Mouse (Mus musculus) heart, embryonic 14.5 days (tissue): Measurements from ENCODE around the gene Eif3d. TPM values are rescaled to one million over a fixed set of nuclear protein-coding genes. Genes with fewer than 3 reads are reported as not detected.

Source experiments
- ATAC-seq: fragments of 200-750 bp; cut with Nextera tagmentation; 2 replicates; pipeline ENCODE4 v1.8.0; 2017; ENCODE audit warnings: low read depth, moderate TSS enrichment; ENCODE audit not compliant: insufficient number of reproducible peaks, insufficient read depth, low FRiP score
- H3K27ac ChIP-seq, 2 experiments: fragments of 200-500 bp in 1 of 2; fragments of 300-500 bp in 1 of 2; sonication (generic) in 1 of 2; replicated peaks in 1 of 2; 2 replicates each; pipeline ENCODE4 v1.5.1; 2012 to 2014; ENCODE audit warnings: low read depth in 2 of 2, low read length in 2 of 2, control low read depth in 1 of 2, mild to moderate bottlenecking in 1 of 2, mixed read lengths in 1 of 2; ENCODE audit not compliant: control insufficient read depth in 1 of 2, insufficient read depth in 1 of 2
- H3K27me3 ChIP-seq: fragments of 300-500 bp; sonication (generic); 2 replicates; pipeline ENCODE4 v1.6.1; 2014; ENCODE audit warnings: mild to moderate bottlenecking, low read length, control low read depth; ENCODE audit not compliant: control insufficient read depth, insufficient read depth
- H3K36me3 ChIP-seq: fragments of 300-500 bp; sonication (generic); 2 replicates; pipeline ENCODE4 v1.6.1; 2014; ENCODE audit warnings: mild to moderate bottlenecking, control low read depth, low read length, mixed read lengths; ENCODE audit not compliant: control insufficient read depth, insufficient read depth
- H3K4me1 ChIP-seq, 2 experiments: fragments of 200-500 bp in 1 of 2; fragments of 300-500 bp in 1 of 2; sonication (generic) in 1 of 2; 2 replicates each; pipeline ENCODE4 v1.6.1; 2012 to 2014; ENCODE audit warnings: low read length in 2 of 2, control low read depth in 1 of 2, mixed read lengths in 1 of 2; ENCODE audit not compliant: control insufficient read depth in 2 of 2, insufficient read depth in 2 of 2
- H3K4me2 ChIP-seq: fragments of 300-500 bp; sonication (generic); 2 replicates; pipeline ENCODE4 v1.6.1; 2014; ENCODE audit warnings: mild to moderate bottlenecking, low read length
- H3K4me3 ChIP-seq, 2 experiments: fragments of 200-500 bp in 1 of 2; fragments of 300-500 bp in 1 of 2; sonication (generic) in 1 of 2; 2 replicates each; pipeline ENCODE4 v1.5.1; 2012 to 2014; ENCODE audit warnings: low read length in 2 of 2, mild to moderate bottlenecking in 2 of 2, control low read depth in 1 of 2, low read depth in 1 of 2, moderate library complexity in 1 of 2; ENCODE audit not compliant: control insufficient read depth in 1 of 2, insufficient read depth in 1 of 2
- H3K9ac ChIP-seq: fragments of 300-500 bp; sonication (generic); 2 replicates; pipeline ENCODE4 v1.6.1; 2014; ENCODE audit warnings: mild to moderate bottlenecking, low read length
- H3K9me3 ChIP-seq: fragments of 300-500 bp; sonication (generic); 2 replicates; pipeline ENCODE4 v1.6.1; 2016; ENCODE audit warnings: low read length, control low read depth; ENCODE audit not compliant: control insufficient read depth
- WGBS: fragments of 180-500 bp; shearing (Covaris S2); extraction: QIAGEN DNeasy Blood & Tissue Kit; methylation state at CpG from one replicate; pipeline ENCODE4 v1.1.7; 2014; 5-methylcytosine and 5-hydroxymethylcytosine counted together
- polyA plus RNA-seq: library from polyadenylated mRNA; unstranded; fragments of >200 nt; fragmentation: Nextera tagmentation; extraction: Ambion mirVana; gene quantifications from 2 replicates; pipeline ENCODE4 v1.2.1, GENCODE M21; 2014

Gene Eif3d
- polyA plus RNA-seq, 1 experiment from 2014 or later, result 135 TPM

DNA sequence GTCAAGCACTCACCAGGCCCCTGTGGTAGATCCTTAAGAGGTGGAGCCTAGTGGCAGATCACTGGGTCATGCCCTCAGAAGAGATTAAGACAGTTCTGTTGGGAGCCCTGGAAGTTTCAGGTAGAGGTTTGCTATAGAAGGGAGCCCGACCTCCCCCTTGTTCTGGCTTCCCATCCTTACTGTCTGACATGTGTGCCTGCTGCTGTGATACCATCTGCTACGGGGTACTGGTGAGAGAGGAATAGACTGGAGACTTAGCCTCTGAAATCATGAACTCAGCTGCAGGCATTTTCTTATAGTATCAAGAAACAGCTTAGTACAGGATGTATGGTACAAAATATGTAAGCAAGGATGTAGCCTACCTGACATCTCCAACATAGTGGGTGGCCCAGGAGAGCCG is 17.7 kb downstream of the Eif3d start:
- no peak overlapping the region for H3K9ac ChIP-seq
- no peaks in the 10 kb centered on the region for H3K9me3 ChIP-seq
- WGBS, result 71% methylated on average over 3 of the region's 3 CpGs

GRCm38 (mm10) chr15:77949061-77949460 is 21.6 kb downstream of the Eif3d start:
- H3K4me1 ChIP-seq, result no peaks in the 10 kb centered on the region
- H3K36me3 ChIP-seq, result no peaks in the 10 kb centered on the region
- H3K4me3 ChIP-seq, result no peak overlapping the region
- no peak overlapping the region for H3K4me2 ChIP-seq
- 85% methylated on average over 7 of the region's 7 CpGs for WGBS
- no peaks in the 10 kb centered on the region for H3K27me3 ChIP-seq
- H3K9me3 ChIP-seq, result no peaks in the 10 kb centered on the region
- no peak for ATAC-seq
- H3K27ac ChIP-seq, result no peak overlapping the region
- H3K9ac ChIP-seq, result no peak overlapping the region

More for the DNA sequence above, 17.7 kb downstream of the Eif3d start:
- H3K4me2 ChIP-seq, result no peak overlapping the region
- ATAC-seq, result no peak
- peaks cover 19% of the 10 kb centered on the region for H3K27me3 ChIP-seq
- peaks cover 12 to 13% of the 10 kb centered on the region in 2 experiments for H3K4me1 ChIP-seq
- no peak overlapping the region for H3K27ac ChIP-seq
- H3K4me3 ChIP-seq, result no peak overlapping the region
- H3K36me3 ChIP-seq, result no peaks in the 10 kb centered on the region; the same call in 1 of the 2 replicates

GRCm38 (mm10) chr15:77945711-77946110 is 24.9 kb downstream of the Eif3d start:
- Histone ChIP-seq H3K9ac (no peak overlapping the region), H3K4me3 (no peak overlapping the region), H3K36me3 (no peaks in the 10 kb centered on the region), H3K27me3 (no peaks in the 10 kb centered on the region), H3K27ac (no peak overlapping the region), H3K4me2 (no peak overlapping the region), H3K4me1 (no peaks in the 10 kb centered on the region), H3K9me3 (no peaks in the 10 kb centered on the region)
- 82% methylated on average over 4 of the region's 4 CpGs for whole genome bisulfite sequencing
- ATAC-seq, result no peak

GRCm38 (mm10) chr15:77941563-77941962 is 29.1 kb downstream of the Eif3d start:
- 76% methylated on average over 3 of the region's 3 CpGs for WGBS
- no peak for ATAC-seq
- H3K9me3 ChIP-seq, result no peaks in the 10 kb centered on the region
- H3K4me2 ChIP-seq, result no peak overlapping the region
- no peaks in the 10 kb centered on the region for H3K36me3 ChIP-seq
- H3K4me1 ChIP-seq, result no peaks in the 10 kb centered on the region
- no peak overlapping the region for H3K9ac ChIP-seq
- no peak overlapping the region for H3K4me3 ChIP-seq
- no peaks in the 10 kb centered on the region for H3K27me3 ChIP-seq
- no peak overlapping the region for H3K27ac ChIP-seq

GRCm38 (mm10) chr15:77938516-77938915 is 32.1 kb downstream of the Eif3d start:
- no peak overlapping the region for H3K27ac ChIP-seq
- no peak for ATAC-seq
- WGBS, result 75% methylated on average over 5 of the region's 5 CpGs
- H3K9me3 ChIP-seq, result no peaks in the 10 kb centered on the region
- H3K9ac ChIP-seq, result no peak overlapping the region
- H3K27me3 ChIP-seq, result peaks cover 11% of the 10 kb centered on the region; the same call in 1 of the 2 replicates
- H3K4me3 ChIP-seq, result no peak overlapping the region
- no peaks in the 10 kb centered on the region for H3K36me3 ChIP-seq
- no peak overlapping the region for H3K4me2 ChIP-seq
- peaks cover 2% of the 10 kb centered on the region in 2 experiments; a peak in 1 of 4 replicates for H3K4me1 ChIP-seq

DNA sequence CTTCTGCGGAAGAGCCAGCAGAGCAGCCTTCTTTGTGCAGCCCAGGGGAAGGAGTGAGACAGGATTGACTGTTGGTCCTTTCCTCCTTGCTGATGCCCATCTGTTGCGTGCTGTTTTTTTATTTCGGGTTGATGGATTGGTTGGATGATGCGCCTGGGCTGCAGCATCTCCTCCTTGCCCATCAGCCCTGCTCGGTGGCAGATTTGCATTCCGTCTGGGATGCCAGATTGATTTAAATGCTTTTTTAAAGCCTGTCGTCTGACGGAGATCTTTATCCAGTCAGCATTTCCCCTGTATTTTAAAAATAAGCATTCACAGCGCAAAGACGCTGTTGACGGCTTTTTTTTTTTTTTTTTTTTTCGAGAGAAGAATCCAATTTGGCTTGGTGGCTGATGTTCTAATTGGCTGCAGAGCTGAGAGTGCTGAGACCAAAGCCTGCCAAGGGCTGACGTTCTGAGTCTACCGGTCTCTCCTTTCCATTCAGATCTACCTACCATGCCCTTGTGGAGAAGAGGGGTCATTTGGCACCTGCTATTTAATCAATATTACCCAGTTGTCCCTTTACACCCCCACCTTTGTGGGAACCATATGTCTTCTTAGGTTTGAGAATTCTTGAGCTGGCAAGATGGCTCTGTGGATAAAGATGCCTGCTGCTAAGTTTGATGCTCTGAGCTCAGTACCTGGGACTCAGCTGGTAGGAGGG is 34.8 kb downstream of the Eif3d start:
- H3K9me3 ChIP-seq, result no peaks in the 10 kb centered on the region
- peaks cover 2 to 6% of the 10 kb centered on the region in 2 experiments; a peak in 1 of 4 replicates for H3K4me1 ChIP-seq
- H3K4me2 ChIP-seq, result no peak overlapping the region
- H3K27ac ChIP-seq, result no peak overlapping the region
- H3K27me3 ChIP-seq, result peaks cover 11% of the 10 kb centered on the region; the same call in 1 of the 2 replicates
- H3K36me3 ChIP-seq, result no peaks in the 10 kb centered on the region
- no peak overlapping the region for H3K4me3 ChIP-seq
- 76% methylated on average over 14 of the region's 14 CpGs for WGBS
- no peak overlapping the region for H3K9ac ChIP-seq
- no peak for ATAC-seq

DNA sequence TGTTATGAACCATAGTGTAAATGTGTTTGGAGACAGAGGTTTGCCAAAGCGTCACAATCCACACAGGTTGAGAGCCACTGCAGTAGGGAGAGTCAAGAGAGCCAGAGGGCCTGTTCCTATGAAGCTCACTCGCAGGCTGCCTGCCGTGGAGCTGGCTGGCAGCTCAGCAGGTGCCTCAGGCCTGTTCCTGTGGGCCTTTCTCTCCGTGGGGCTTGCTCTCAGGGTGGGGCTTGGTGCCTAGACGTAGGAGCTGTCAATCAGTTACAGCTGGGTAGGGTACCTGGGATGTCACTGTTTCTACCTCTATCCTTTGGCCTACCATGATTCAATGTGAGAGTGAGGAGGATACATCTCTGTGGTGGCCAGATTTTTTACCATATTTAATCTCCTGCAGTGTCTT is 35.6 kb downstream of the Eif3d start:
- H3K4me3 ChIP-seq, result no peak overlapping the region
- WGBS, result 67% methylated on average over 5 of the region's 5 CpGs
- no peaks in the 10 kb centered on the region for H3K36me3 ChIP-seq
- H3K9me3 ChIP-seq, result no peaks in the 10 kb centered on the region
- no peak for ATAC-seq
- H3K27ac ChIP-seq, result no peak overlapping the region
- peaks cover 11% of the 10 kb centered on the region; the same call in 1 of the 2 replicates for H3K27me3 ChIP-seq
- H3K4me2 ChIP-seq, result no peak overlapping the region
- peaks cover 2 to 6% of the 10 kb centered on the region in 2 experiments; a peak in 2 of 4 replicates for H3K4me1 ChIP-seq
- H3K9ac ChIP-seq, result no peak overlapping the region
